In genomic region chr7:30121308-30122187, GRCm38 (mm10) we compare ENCODE assay signal across 8 mouse cellular contexts. TPM values are rescaled to one million over a fixed set of nuclear protein-coding genes. Genes with fewer than 3 reads are reported as not detected.
DNase-seq lines count a peak whose midpoint lies in the region; ATAC-seq lines count a peak whose summit lies in the region.

TSS of gene Zfp382 (plus strand) at chr7:30121942.

- H3K4me1 ChIP-seq in megakaryocyte, embryonic 14.5 days, result peaks cover 15% of the 10 kb centered on the region

- H3K9me3 ChIP-seq in megakaryocyte, embryonic 14.5 days, result peaks cover 10% of the 10 kb centered on the region

- peak within 1 kb of the TSS; percentile 96 for H3K4me3 ChIP-seq in megakaryocyte, embryonic 14.5 days (replicated peaks)

- DNase-seq in adrenal gland, adult (ENCODE audit: inconsistent age in 2 of 2, low spot score in 1 of 2), result peak; percentile 91 to 96
- DNase-seq in embryo, embryonic 10 days (ENCODE audit: low spot score), result peak; percentile 96
- DNase-seq in gastrocnemius, postnatal 10 days, result peak; percentile 89
- peak; percentile 59 to 89 for DNase-seq in left cerebral cortex, adult 9 months (ENCODE audit: low spot score in 2 of 2)
- DNase-seq in right cerebral cortex, adult 2 months (ENCODE audit: low spot score in 2 of 2), result peak; percentile 87 to 89
- peak; percentile 64 for DNase-seq in urinary bladder, postnatal 10 days (ENCODE audit: low spot score)

- no peaks in the 10 kb centered on the region for H3K27me3 ChIP-seq in megakaryocyte, embryonic 14.5 days (replicated peaks)

- peaks cover 3% of the 10 kb centered on the region for H3K36me3 ChIP-seq in megakaryocyte, embryonic 14.5 days (replicated peaks; ENCODE audit: low read length)

- peak; percentile 93 for ATAC-seq in inflammation-experienced regulatory T-cells, adult 6 months

RNA-seq across cellular contexts. Expression of gene Zfp382, which starts in this region (rescaled TPM):
- 1 to 10 TPM; 2.6 to 4.8 TPM for total RNA-seq in gastrocnemius, postnatal 10 days (2021)
- 10 to 100 TPM; 10.2 to 15.5 (median 15.1) TPM for polyA plus RNA-seq in inflammation-experienced regulatory T-cells, adult 6 months (2017; shearing (Covaris generic))
- polyA plus RNA-seq in megakaryocyte, embryonic 14.5 days (2012; ENCODE audit: insufficient read depth, low replicate concordance), result not detected in 2 replicates

Comparison
In these comparisons a context has a peak if more than half of its experiments do, and no peak if none do; other contexts are left out.
1. Peak in every context shown above with its lines: DNase-seq, ATAC-seq and H3K4me3 ChIP-seq.
2. RNA of gene Zfp382 (polyA plus RNA-seq): 10.2 to 15.5 TPM in inflammation-experienced regulatory T-cells, adult 6 months; not detected in megakaryocyte, embryonic 14.5 days; every median in the first group is over 10 times any median in the second.